In genomic region chr14:25567245-25567644, GRCm38 (mm10) we compare ENCODE assay signal across 8 mouse cellular contexts.
DNase-seq lines count a peak whose midpoint lies in the region; ATAC-seq lines count a peak whose summit lies in the region.

No protein-coding gene starts in this region.

- H3K27me3 ChIP-seq in heart, embryonic 10.5 days (ENCODE audit: insufficient read depth, poor library complexity, severe bottlenecking) = no peaks in the 10 kb centered on the region

- peaks cover 59% of the 10 kb centered on the region for H3K4me1 ChIP-seq in heart, embryonic 10.5 days

- WGBS in heart, embryonic 10.5 days = 50% methylated on average over 3 of the region's 3 CpGs

- H3K36me3 ChIP-seq in heart, embryonic 10.5 days = peaks cover 26% of the 10 kb centered on the region

- ATAC-seq in erythroblast, adult 5-6 weeks (replicated peaks; ENCODE audit: low FRiP score, poor library complexity, severe bottlenecking) = peak; percentile 71

- DNase-seq in heart, embryonic 10.5 days (ENCODE audit: low spot score) = no peak
- no peak for DNase-seq in heart, postnatal 25 days (ENCODE audit: low spot score)
- DNase-seq in B cell, adult 2 months = peak; percentile 84 to 85
- peak; percentile 84 for DNase-seq in adrenal gland, postnatal 14 days
- peak; percentile 82 to 91 for DNase-seq in kidney, postnatal 36 days
- DNase-seq in lung, postnatal 36 days = peak; percentile 91
- DNase-seq in testis, postnatal 10 days (ENCODE audit: low spot score) = peak; percentile 79

- intact Hi-C loops in heart, postnatal 25 days (cut with DNase I) = loop anchor here (2.0 to 10.0 kb wide), 6 partner anchors 185 to 1062 kb away; no protein-coding TSS in a partner anchor

- no peak overlapping the region for H3K4me3 ChIP-seq in heart, embryonic 10.5 days

- H3K27ac ChIP-seq in heart, embryonic 10.5 days = 0 out of 2 replicates have a peak overlapping the region, but pooled peaks have one; percentile 0

- H3K9me3 ChIP-seq in heart, embryonic 10.5 days = no peaks in the 10 kb centered on the region

Comparison
In these comparisons a context has a peak if more than half of its experiments do, and no peak if none do; other contexts are left out.
1. DNase-seq: peak in B cell, adult 2 months (2 of 2), adrenal gland, postnatal 14 days (single experiment), kidney, postnatal 36 days (2 of 2), lung, postnatal 36 days (single experiment) and testis, postnatal 10 days (single experiment); none in heart, embryonic 10.5 days (single experiment) and heart, postnatal 25 days (single experiment).